Mouse (Mus musculus) kidney, embryonic 16.5 days (tissue): ENCODE data around the gene Phf23. TPM values are rescaled to one million over a fixed set of nuclear protein-coding genes. Genes with fewer than 3 reads are reported as not detected.
"Not testable (repeated sequence)": the region's sequence is repeated elsewhere in the genome, so short reads cannot be mapped to it uniquely, and the experiment has no call there.

Source experiments
- ATAC-seq: fragments of 200-750 bp; cut with Nextera tagmentation; 2 replicates; pipeline ENCODE4 v1.8.0; 2017; ENCODE audit warnings: moderate TSS enrichment; ENCODE audit not compliant: low FRiP score, low TSS enrichment
- H3K27ac ChIP-seq: fragments of 300-500 bp; sonication (generic); 2 replicates; pipeline ENCODE4 v1.5.1; 2014; ENCODE audit warnings: low read length
- H3K27me3 ChIP-seq: fragments of 300-500 bp; sonication (generic); 2 replicates; pipeline ENCODE4 v1.6.1; 2014; ENCODE audit warnings: low read length, control low read depth, mixed read lengths; ENCODE audit not compliant: insufficient read depth
- H3K36me3 ChIP-seq: fragments of 300-500 bp; sonication (generic); 2 replicates; pipeline ENCODE4 v1.6.1; 2014; ENCODE audit warnings: low read length, control low read depth, mixed read lengths; ENCODE audit not compliant: insufficient read depth
- H3K4me1 ChIP-seq: fragments of 300-500 bp; sonication (generic); 2 replicates; pipeline ENCODE4 v1.6.1; 2014; ENCODE audit warnings: low read length, control low read depth, mixed read lengths; ENCODE audit not compliant: insufficient read depth
- H3K4me2 ChIP-seq: fragments of 300-500 bp; sonication (generic); replicated peaks from 2 replicates; pipeline ENCODE4 v1.6.1; 2014; ENCODE audit warnings: low read depth, low read length
- H3K4me3 ChIP-seq: fragments of 300-500 bp; sonication (generic); 2 replicates; pipeline ENCODE4 v1.5.1; 2014; ENCODE audit warnings: mild to moderate bottlenecking, low read length
- H3K9ac ChIP-seq: fragments of 300-500 bp; sonication (generic); replicated peaks from 2 replicates; pipeline ENCODE4 v1.6.1; 2014; ENCODE audit warnings: low read length
- H3K9me3 ChIP-seq: fragments of 300-500 bp; sonication (generic); 2 replicates; pipeline ENCODE4 v1.6.1; 2016; ENCODE audit warnings: low read length, control low read depth
- WGBS: fragments of 180-500 bp; shearing (Covaris S2); extraction: QIAGEN DNeasy Blood & Tissue Kit; methylation state at CpG from one replicate; pipeline ENCODE4 v1.1.7; 2014; 5-methylcytosine and 5-hydroxymethylcytosine counted together
- polyA plus RNA-seq: library from polyadenylated mRNA; unstranded; fragments of >200 nt; fragmentation: Nextera tagmentation; extraction: Ambion mirVana; gene quantifications from 2 replicates; pipeline ENCODE4 v1.2.1, GENCODE M21; 2015

Phf23 gene
- polyA plus RNA-seq, 1 experiment from 2014 or later: 74.5 TPM

- 69% methylated on average over 3 of the region's 4 CpGs for whole genome bisulfite sequencing
- H3K4me3 ChIP-seq: not testable (repeated sequence)
These were observed 40.0 kb upstream of the Phf23 start for GRCm38 (mm10) chr11:69955618-69956017.

GRCm38 (mm10) chr11:69956218-69956617 is 39.4 kb upstream of the Phf23 start:
- 72% methylated on average over 1 of the region's 1 CpGs for WGBS
- no peaks in the 10 kb centered on the region for H3K9me3 ChIP-seq
- H3K27ac ChIP-seq: no peak overlapping the region
- no peaks in the 10 kb centered on the region for H3K27me3 ChIP-seq
- H3K4me3 ChIP-seq: no peak overlapping the region
- no peak overlapping the region for H3K9ac ChIP-seq
- no peaks in the 10 kb centered on the region for H3K36me3 ChIP-seq
- no peaks in the 10 kb centered on the region for H3K4me1 ChIP-seq
- H3K4me2 ChIP-seq: no peak overlapping the region
- no peak for ATAC-seq

More at GRCm38 (mm10) chr11:69955618-69956017, 40.0 kb upstream of the Phf23 start:
- H3K27me3 ChIP-seq, H3K4me2 ChIP-seq, H3K9me3 ChIP-seq, H3K27ac ChIP-seq, H3K4me1 ChIP-seq, ATAC-seq, H3K36me3 ChIP-seq, H3K9ac ChIP-seq: not testable (repeated sequence)

GRCm38 (mm10) chr11:69960616-69961015 is 35.0 kb upstream of the Phf23 start:
- ATAC-seq: no peak
- H3K4me2 ChIP-seq: no peak overlapping the region
- H3K36me3 ChIP-seq: no peaks in the 10 kb centered on the region
- no peaks in the 10 kb centered on the region for H3K9me3 ChIP-seq
- H3K9ac ChIP-seq: no peak overlapping the region
- H3K27ac ChIP-seq: no peak overlapping the region
- H3K4me1 ChIP-seq: no peaks in the 10 kb centered on the region
- WGBS: 38% methylated on average over 5 of the region's 5 CpGs
- no peak overlapping the region for H3K4me3 ChIP-seq
- peaks cover 35% of the 10 kb centered on the region for H3K27me3 ChIP-seq

GRCm38 (mm10) chr11:69961841-69962240 is 33.7 kb upstream of the Phf23 start:
- H3K4me3 ChIP-seq: no peak overlapping the region
- WGBS: 26% methylated on average over 5 of the region's 5 CpGs
- no peak for ATAC-seq
- H3K36me3 ChIP-seq: no peaks in the 10 kb centered on the region
- H3K27me3 ChIP-seq: peaks cover 43% of the 10 kb centered on the region
- no peak overlapping the region for H3K4me2 ChIP-seq
- H3K9me3 ChIP-seq: no peaks in the 10 kb centered on the region
- H3K9ac ChIP-seq: no peak overlapping the region
- H3K4me1 ChIP-seq: peaks cover 6% of the 10 kb centered on the region; the same call in 1 of the 2 replicates
- H3K27ac ChIP-seq: no peak overlapping the region

GRCm38 (mm10) chr11:69964650-69965270 is 30.8 kb upstream of the Phf23 start, which contains the start of gene Cldn7:
Cldn7 (plus strand) TSS chr11:69964779.
- Histone ChIP-seq H3K9me3 (no peaks in the 10 kb centered on the region), H3K4me3 (peak within 1 kb of the TSS; percentile 54), H3K4me2 (peak within 1 kb of the TSS; percentile 61), H3K9ac (peak within 1 kb of the TSS; percentile 70), H3K4me1 (peaks cover 10% of the 10 kb centered on the region; the same call in 1 of the 2 replicates), H3K27ac (peak within 1 kb of the TSS; percentile 80), H3K27me3 (peaks cover 45% of the 10 kb centered on the region), H3K36me3 (peaks cover 15% of the 10 kb centered on the region)
- 6% methylated on average over 24 of the region's 24 CpGs for WGBS
- no peak; the same call in 1 of the 2 replicates for ATAC-seq

GRCm38 (mm10) chr11:69965271-69966005 is 30.1 kb upstream of the Phf23 start:
- WGBS: 2% methylated on average over 49 of the region's 49 CpGs
- peaks cover 45% of the 10 kb centered on the region for H3K27me3 ChIP-seq
- peak overlapping the region; percentile 80 for H3K27ac ChIP-seq
- peaks cover 21% of the 10 kb centered on the region for H3K36me3 ChIP-seq
- peak overlapping the region; percentile 54 for H3K4me3 ChIP-seq
- peak overlapping the region; percentile 61 for H3K4me2 ChIP-seq
- no peaks in the 10 kb centered on the region for H3K9me3 ChIP-seq
- peak; percentile 66 for ATAC-seq
- peak overlapping the region; percentile 70 for H3K9ac ChIP-seq
- H3K4me1 ChIP-seq: peaks cover 16% of the 10 kb centered on the region; the same call in 1 of the 2 replicates

- Histone ChIP-seq H3K9me3 (no peaks in the 10 kb centered on the region), H3K27me3 (peaks cover 45% of the 10 kb centered on the region), H3K4me2 (peak overlapping the region; percentile 61), H3K27ac (peak overlapping the region; percentile 80), H3K4me1 (peaks cover 16% of the 10 kb centered on the region; the same call in 1 of the 2 replicates), H3K9ac (peak overlapping the region; percentile 70), H3K4me3 (peak overlapping the region; percentile 54), H3K36me3 (peaks cover 21% of the 10 kb centered on the region)
- peak; percentile 80 for ATAC-seq
- WGBS: under 1% methylated on average over 59 of the region's 59 CpGs
These were observed 29.3 kb upstream of the Phf23 start for GRCm38 (mm10) chr11:69966006-69966859.

GRCm38 (mm10) chr11:69966860-69967517 is 28.6 kb upstream of the Phf23 start:
- no peak for ATAC-seq
- Histone ChIP-seq H3K36me3 (peaks cover 21% of the 10 kb centered on the region), H3K4me3 (peak overlapping the region; percentile 54), H3K27me3 (peaks cover 44% of the 10 kb centered on the region), H3K9ac (peak overlapping the region; percentile 57), H3K4me2 (peak overlapping the region; percentile 61), H3K27ac (peak overlapping the region; percentile 80), H3K4me1 (peaks cover 16% of the 10 kb centered on the region; the same call in 1 of the 2 replicates), H3K9me3 (no peaks in the 10 kb centered on the region)
- WGBS: 32% methylated on average over 17 of the region's 17 CpGs

- peaks cover 28% of the 10 kb centered on the region for H3K27me3 ChIP-seq
- peak overlapping the region; percentile 35 for H3K27ac ChIP-seq
- H3K9me3 ChIP-seq: no peaks in the 10 kb centered on the region
- no peak overlapping the region for H3K4me3 ChIP-seq
- no peak overlapping the region for H3K9ac ChIP-seq
- peaks cover 16% of the 10 kb centered on the region; the same call in 1 of the 2 replicates for H3K4me1 ChIP-seq
- H3K4me2 ChIP-seq: no peak overlapping the region
- 73% methylated on average over 4 of the region's 4 CpGs for WGBS
- peaks cover 35% of the 10 kb centered on the region for H3K36me3 ChIP-seq
- no peak for ATAC-seq
These were observed 26.8 kb upstream of the Phf23 start for GRCm38 (mm10) chr11:69968793-69969192.
